Mouse (Mus musculus): ENCODE measurements around the gene Lrig1. TPM values are rescaled to one million over a fixed set of nuclear protein-coding genes. Genes with fewer than 3 reads are reported as not detected.

Lrig1 gene
- polyA plus RNA-seq, 1 experiment from 2014 or later, result 4.3 TPM

GRCm38 (mm10) chr6:94682270-94682618 lies 17.7 kb downstream of the Lrig1 start:
- no peaks in the 10 kb centered on the region; the same call in none of the 2 replicates for H3K27me3 ChIP-seq (replicated peaks; ENCODE audit: control insufficient read depth, insufficient read depth, low read length)
- WGBS, result 62% methylated on average over 6 of the region's 6 CpGs
- no peak for DNase-seq (ENCODE audit: low spot score)
- peaks cover 23% of the 10 kb centered on the region for H3K4me1 ChIP-seq (replicated peaks; ENCODE audit: control insufficient read depth, insufficient read depth, low read length)
- H3K9ac ChIP-seq (ENCODE audit: low read depth, low read length), result no peak overlapping the region
- H3K36me3 ChIP-seq (ENCODE audit: control insufficient read depth, insufficient read depth, low read length), result no peaks in the 10 kb centered on the region
- no peak overlapping the region for H3K4me3 ChIP-seq (ENCODE audit: low read depth, low read length)
- H3K9me3 ChIP-seq (ENCODE audit: control insufficient read depth, low read length), result no peaks in the 10 kb centered on the region
- no peak overlapping the region for H3K4me2 ChIP-seq
- no peak for ATAC-seq (replicated peaks; ENCODE audit: low FRiP score)
- H3K27ac ChIP-seq (ENCODE audit: low read depth, low read length), result no peak overlapping the region

GRCm38 (mm10) chr6:94681446-94682269 lies 18.3 kb downstream of the Lrig1 start:
- no peak for ATAC-seq (replicated peaks; ENCODE audit: low FRiP score)
- H3K4me2 ChIP-seq, result peak overlapping the region; percentile 2; the same call in 1 of the 2 replicates
- H3K9ac ChIP-seq (ENCODE audit: low read depth, low read length), result no peak overlapping the region
- no peaks in the 10 kb centered on the region; the same call in none of the 2 replicates for H3K27me3 ChIP-seq (replicated peaks; ENCODE audit: control insufficient read depth, insufficient read depth, low read length)
- peaks cover 27% of the 10 kb centered on the region for H3K4me1 ChIP-seq (replicated peaks; ENCODE audit: control insufficient read depth, insufficient read depth, low read length)
- no peaks in the 10 kb centered on the region for H3K9me3 ChIP-seq (ENCODE audit: control insufficient read depth, low read length)
- H3K27ac ChIP-seq (ENCODE audit: low read depth, low read length), result no peak overlapping the region
- no peak overlapping the region for H3K4me3 ChIP-seq (ENCODE audit: low read depth, low read length)
- 40% methylated on average over 15 of the region's 15 CpGs for WGBS
- DNase-seq (ENCODE audit: low spot score), result no peak
- H3K36me3 ChIP-seq (ENCODE audit: control insufficient read depth, insufficient read depth, low read length), result no peaks in the 10 kb centered on the region

GRCm38 (mm10) chr6:94680760-94681445 lies 19.1 kb downstream of the Lrig1 start:
- 43% methylated on average over 5 of the region's 5 CpGs for WGBS
- peaks cover 33% of the 10 kb centered on the region for H3K4me1 ChIP-seq (replicated peaks; ENCODE audit: control insufficient read depth, insufficient read depth, low read length)

DNA sequence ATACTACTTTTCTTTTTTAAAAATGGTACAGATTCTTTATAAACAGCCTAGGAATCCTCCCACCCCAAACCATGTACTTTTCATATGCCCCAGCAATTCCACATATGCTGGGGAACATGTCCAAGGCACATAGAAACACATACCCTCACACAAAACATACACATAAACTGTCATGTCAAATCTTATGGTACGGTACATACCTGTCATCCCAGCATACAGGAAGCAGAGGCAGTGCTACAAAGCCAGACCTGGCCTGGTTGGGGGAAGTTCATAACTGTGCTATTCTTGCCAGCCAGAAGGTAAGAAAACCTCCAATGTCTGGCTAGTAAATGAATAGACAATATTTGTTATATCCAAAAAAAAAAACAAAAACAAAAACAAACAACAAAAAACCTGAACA lies 20.7 kb downstream of the Lrig1 start:
- no peak for DNase-seq (ENCODE audit: low spot score)
- H3K4me3 ChIP-seq (ENCODE audit: low read depth, low read length), result no peak overlapping the region
- no peak overlapping the region for H3K4me2 ChIP-seq
- no peak overlapping the region for H3K9ac ChIP-seq (ENCODE audit: low read depth, low read length)
- H3K36me3 ChIP-seq (ENCODE audit: control insufficient read depth, insufficient read depth, low read length), result no peaks in the 10 kb centered on the region
- no peak for ATAC-seq (replicated peaks; ENCODE audit: low FRiP score)
- no peaks in the 10 kb centered on the region for H3K9me3 ChIP-seq (ENCODE audit: control insufficient read depth, low read length)
- H3K4me1 ChIP-seq (replicated peaks; ENCODE audit: control insufficient read depth, insufficient read depth, low read length), result peaks cover 23% of the 10 kb centered on the region
- peaks cover 9% of the 10 kb centered on the region for H3K27me3 ChIP-seq (replicated peaks; ENCODE audit: control insufficient read depth, insufficient read depth, low read length)
- no peak overlapping the region for H3K27ac ChIP-seq (ENCODE audit: low read depth, low read length)
- whole genome bisulfite sequencing, result 81% methylated on average over 1 of the region's 1 CpGs

More at GRCm38 (mm10) chr6:94680760-94681445, 19.1 kb downstream of the Lrig1 start:
- no peak for ATAC-seq (replicated peaks; ENCODE audit: low FRiP score)
- H3K9me3 ChIP-seq (ENCODE audit: control insufficient read depth, low read length), result no peaks in the 10 kb centered on the region
- H3K36me3 ChIP-seq (ENCODE audit: control insufficient read depth, insufficient read depth, low read length), result no peaks in the 10 kb centered on the region
- peaks cover 6% of the 10 kb centered on the region for H3K27me3 ChIP-seq (replicated peaks; ENCODE audit: control insufficient read depth, insufficient read depth, low read length)
- no peak overlapping the region for H3K27ac ChIP-seq (ENCODE audit: low read depth, low read length)
- DNase-seq (ENCODE audit: low spot score), result no peak
- H3K4me2 ChIP-seq, result no peak overlapping the region
- H3K9ac ChIP-seq (ENCODE audit: low read depth, low read length), result no peak overlapping the region
- H3K4me3 ChIP-seq (ENCODE audit: low read depth, low read length), result no peak overlapping the region

- H3K36me3 ChIP-seq (ENCODE audit: control insufficient read depth, insufficient read depth, low read length), result no peaks in the 10 kb centered on the region
- WGBS, result 40% methylated on average over 6 of the region's 6 CpGs
- H3K4me1 ChIP-seq (replicated peaks; ENCODE audit: control insufficient read depth, insufficient read depth, low read length), result peaks cover 23% of the 10 kb centered on the region
- H3K9ac ChIP-seq (ENCODE audit: low read depth, low read length), result no peak overlapping the region
- no peak for ATAC-seq (replicated peaks; ENCODE audit: low FRiP score)
- no peak overlapping the region for H3K4me2 ChIP-seq
- H3K9me3 ChIP-seq (ENCODE audit: control insufficient read depth, low read length), result no peaks in the 10 kb centered on the region
- H3K4me3 ChIP-seq (ENCODE audit: low read depth, low read length), result no peak overlapping the region
- peaks cover 11% of the 10 kb centered on the region for H3K27me3 ChIP-seq (replicated peaks; ENCODE audit: control insufficient read depth, insufficient read depth, low read length)
- no peak overlapping the region for H3K27ac ChIP-seq (ENCODE audit: low read depth, low read length)
- no peak for DNase-seq (ENCODE audit: low spot score)
These were observed 21.4 kb downstream of the Lrig1 start for GRCm38 (mm10) chr6:94678377-94679164.

DNA sequence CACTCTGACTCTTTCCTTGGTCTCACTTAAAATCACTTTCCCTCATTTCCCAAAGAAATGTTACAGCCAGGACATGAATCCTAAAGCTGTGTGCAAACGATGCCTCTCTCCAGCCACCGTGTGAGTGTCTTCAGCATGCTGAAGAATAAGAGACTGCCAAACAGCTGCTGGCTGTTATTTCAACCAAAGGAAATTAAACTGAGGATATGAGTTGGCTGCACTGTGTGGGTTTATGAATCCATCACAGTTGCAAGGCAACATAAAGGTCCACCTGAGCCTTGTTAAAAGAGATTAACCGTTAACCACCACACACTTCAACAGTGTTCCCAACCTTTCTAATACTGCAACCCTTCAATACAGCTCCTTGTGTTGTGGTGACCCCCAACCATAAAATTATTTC lies 22.5 kb downstream of the Lrig1 start:
- 57% methylated on average over 3 of the region's 3 CpGs for WGBS
- no peak overlapping the region for H3K27ac ChIP-seq (ENCODE audit: low read depth, low read length)
- peaks cover 23% of the 10 kb centered on the region for H3K4me1 ChIP-seq (replicated peaks; ENCODE audit: control insufficient read depth, insufficient read depth, low read length)
- no peaks in the 10 kb centered on the region for H3K9me3 ChIP-seq (ENCODE audit: control insufficient read depth, low read length)
- no peak overlapping the region for H3K4me2 ChIP-seq
- H3K9ac ChIP-seq (ENCODE audit: low read depth, low read length), result no peak overlapping the region
- no peak overlapping the region for H3K4me3 ChIP-seq (ENCODE audit: low read depth, low read length)
- H3K27me3 ChIP-seq (replicated peaks; ENCODE audit: control insufficient read depth, insufficient read depth, low read length), result peaks cover 11% of the 10 kb centered on the region
- H3K36me3 ChIP-seq (ENCODE audit: control insufficient read depth, insufficient read depth, low read length), result no peaks in the 10 kb centered on the region
- ATAC-seq (replicated peaks; ENCODE audit: low FRiP score), result no peak
- DNase-seq (ENCODE audit: low spot score), result no peak

DNA sequence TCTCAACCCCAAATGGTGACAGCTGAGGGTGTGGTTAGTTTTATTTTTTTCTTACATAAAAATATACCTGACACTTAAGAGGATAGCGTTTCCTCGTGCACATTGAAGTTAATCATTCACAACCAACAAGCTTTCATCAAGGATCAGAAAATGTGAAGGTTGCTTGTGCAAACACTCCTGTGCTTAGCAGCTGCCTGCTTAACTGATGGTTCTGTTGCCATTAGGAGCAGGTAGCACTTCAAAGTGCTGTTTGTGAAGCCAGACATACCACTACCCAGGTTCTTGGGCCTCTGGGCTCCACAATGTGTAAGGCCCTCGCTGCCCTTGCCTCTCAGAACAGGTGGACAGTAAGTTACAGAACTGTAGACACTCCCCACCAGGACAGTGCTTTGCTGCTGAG lies 23.1 kb downstream of the Lrig1 start:
- 62% methylated on average over 3 of the region's 3 CpGs for WGBS
- no peaks in the 10 kb centered on the region for H3K9me3 ChIP-seq (ENCODE audit: control insufficient read depth, low read length)
- no peak overlapping the region for H3K27ac ChIP-seq (ENCODE audit: low read depth, low read length)
- H3K9ac ChIP-seq (ENCODE audit: low read depth, low read length), result no peak overlapping the region
- H3K4me2 ChIP-seq, result no peak overlapping the region; the same call in 1 of the 2 replicates
- peaks cover 11% of the 10 kb centered on the region for H3K27me3 ChIP-seq (replicated peaks; ENCODE audit: control insufficient read depth, insufficient read depth, low read length)
- H3K36me3 ChIP-seq (ENCODE audit: control insufficient read depth, insufficient read depth, low read length), result no peaks in the 10 kb centered on the region
- no peak for DNase-seq (ENCODE audit: low spot score)
- no peak overlapping the region for H3K4me3 ChIP-seq (ENCODE audit: low read depth, low read length)
- peaks cover 19% of the 10 kb centered on the region for H3K4me1 ChIP-seq (replicated peaks; ENCODE audit: control insufficient read depth, insufficient read depth, low read length)
- no peak for ATAC-seq (replicated peaks; ENCODE audit: low FRiP score)

DNA sequence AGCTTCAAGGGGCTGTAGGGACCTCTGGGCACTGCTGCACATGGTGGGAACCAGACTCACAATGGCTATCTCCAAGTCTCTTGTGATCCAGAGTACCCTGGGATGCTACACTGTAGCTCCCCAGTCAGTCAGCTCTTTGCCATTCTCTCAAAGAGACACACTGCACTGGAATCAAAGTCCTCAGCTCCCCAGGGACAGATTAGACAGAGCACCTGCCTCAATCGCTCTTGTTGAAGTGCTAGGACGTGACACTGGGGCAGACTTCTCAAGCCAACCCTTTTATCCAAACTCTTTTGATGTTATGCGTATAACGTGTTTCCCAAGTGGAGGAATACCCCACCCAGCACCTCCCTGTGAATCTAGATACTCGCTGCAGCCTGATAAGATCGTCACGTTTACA lies 23.7 kb downstream of the Lrig1 start:
- no peak overlapping the region for H3K4me3 ChIP-seq (ENCODE audit: low read depth, low read length)
- no peak overlapping the region for H3K27ac ChIP-seq (ENCODE audit: low read depth, low read length)
- 36% methylated on average over 7 of the region's 7 CpGs for WGBS
- DNase-seq (ENCODE audit: low spot score) (no peak), ATAC-seq (replicated peaks; ENCODE audit: low FRiP score) (no peak)
- H3K36me3 ChIP-seq (ENCODE audit: control insufficient read depth, insufficient read depth, low read length), result no peaks in the 10 kb centered on the region
- H3K4me2 ChIP-seq, result no peak overlapping the region
- peaks cover 14% of the 10 kb centered on the region for H3K4me1 ChIP-seq (replicated peaks; ENCODE audit: control insufficient read depth, insufficient read depth, low read length)
- H3K9me3 ChIP-seq (ENCODE audit: control insufficient read depth, low read length), result no peaks in the 10 kb centered on the region
- peaks cover 11% of the 10 kb centered on the region for H3K27me3 ChIP-seq (replicated peaks; ENCODE audit: control insufficient read depth, insufficient read depth, low read length)
- H3K9ac ChIP-seq (ENCODE audit: low read depth, low read length), result no peak overlapping the region
